ENCODE assay signal across 8 mouse cellular contexts in genomic region chr8:34484551-34485335, GRCm38 (mm10).
A peak's percentile ranks its signal among the peaks of the same experiment; 100 is the strongest.
DNase-seq lines count a peak whose midpoint lies in the region; ATAC-seq and TF ChIP-seq lines count a peak whose summit lies in the region.

No protein-coding gene starts in this region.

- whole genome bisulfite sequencing in kidney, postnatal 0 days, result 61% methylated on average over 6 of the region's 6 CpGs
- WGBS in stomach, embryonic 16.5 days, result 60% methylated on average over 6 of the region's 6 CpGs

- peak; percentile 90 for TF ChIP-seq RAD21 in CH12.LX (IDR thresholded peaks at IDR 0.05; ENCODE audit: low read depth, low read length)

- no peaks in the 10 kb centered on the region for H3K9me3 ChIP-seq in CH12.LX (replicated peaks; ENCODE audit: low read length)
- no peaks in the 10 kb centered on the region for H3K9me3 ChIP-seq in kidney, postnatal 0 days (replicated peaks; ENCODE audit: low read length)
- no peaks in the 10 kb centered on the region for H3K9me3 ChIP-seq in stomach, embryonic 16.5 days (replicated peaks; ENCODE audit: control insufficient read depth, low read length)

- no peak for ATAC-seq in kidney, postnatal 0 days (replicated peaks; ENCODE audit: low FRiP score, low read depth)
- peak; percentile 62; the same call in 1 of the 2 replicates for ATAC-seq in stomach, embryonic 16.5 days (ENCODE audit: insufficient read depth, low FRiP score)

- TF ChIP-seq CTCF in CH12.LX (conservative IDR thresholded peaks at IDR 0.05 in 1 of 2, IDR thresholded peaks at IDR 0.05 in 1 of 2; ENCODE audit: low read depth in 2 of 2, low read length in 2 of 2), result peak; percentile 51 to 90
- TF ChIP-seq CTCF in kidney, postnatal 0 days (IDR thresholded peaks at IDR 0.05; ENCODE audit: low read depth), result peak; percentile 84

- no peaks in the 10 kb centered on the region for H3K27me3 ChIP-seq in CH12.LX (replicated peaks)
- no peaks in the 10 kb centered on the region for H3K27me3 ChIP-seq in kidney, postnatal 0 days (ENCODE audit: insufficient read depth, low read length)
- H3K27me3 ChIP-seq in stomach, embryonic 16.5 days (ENCODE audit: control insufficient read depth, insufficient read depth, low read length), result no peaks in the 10 kb centered on the region

- TF ChIP-seq EP300 in CH12.LX (IDR thresholded peaks at IDR 0.05; ENCODE audit: low read length), result no peak

- H3K4me2 ChIP-seq in CH12.LX (ENCODE audit: insufficient read depth, low read depth, poor library complexity, severe bottlenecking), result no peak overlapping the region
- no peak overlapping the region for H3K4me2 ChIP-seq in kidney, postnatal 0 days (ENCODE audit: low read length)
- H3K4me2 ChIP-seq in stomach, embryonic 16.5 days (ENCODE audit: low read depth, low read length), result no peak overlapping the region

- in situ Hi-C loops in CH12.LX (cut with MboI; ENCODE audit: low pct_ligation_motif_present, low pct_unique_long_range_greater_than_20kb, low sequenced_read_pairs), result loop anchor here (5.0 to 10.0 kb wide), 3 partner anchors 243 to 333 kb away; no protein-coding TSS in a partner anchor

- H3K9ac ChIP-seq in CH12.LX (ENCODE audit: insufficient read depth, low read depth), result no peak overlapping the region
- H3K9ac ChIP-seq in kidney, postnatal 0 days (ENCODE audit: low read depth, low read length), result no peak overlapping the region
- H3K9ac ChIP-seq in stomach, embryonic 16.5 days (ENCODE audit: low read length), result no peak overlapping the region

- H3K79me2 ChIP-seq in CH12.LX (replicated peaks; ENCODE audit: control insufficient read depth, extremely low read depth, insufficient read depth, poor library complexity, severe bottlenecking), result no peaks in the 10 kb centered on the region

- intact Hi-C loops in heart, postnatal 25 days (cut with DNase I), result loop anchor here (1.0 to 10.0 kb wide), 2 partner anchors 270 to 332 kb away; no protein-coding TSS in a partner anchor

- dilution Hi-C loops in CH12.LX (cut with MboI; ENCODE audit: extremely low pct_ligation_motif_present, extremely low pct_unique_long_range_greater_than_20kb, low sequenced_read_pairs), result no loop called here

- TF ChIP-seq POLR2A in CH12.LX (IDR thresholded peaks at IDR 0.05; ENCODE audit: low read depth, low read length), result no peak

- H3K4me1 ChIP-seq in CH12.LX (ENCODE audit: control insufficient read depth in 1 of 2, insufficient read depth in 2 of 2), result 0 out of 4 replicates have a peak, but pooled peaks cover 0 to 3% of the 10 kb centered on the region in 2 experiments
- no peaks in the 10 kb centered on the region for H3K4me1 ChIP-seq in kidney, postnatal 0 days (replicated peaks; ENCODE audit: insufficient read depth, low read length)
- no peaks in the 10 kb centered on the region for H3K4me1 ChIP-seq in stomach, embryonic 16.5 days (ENCODE audit: control insufficient read depth, insufficient read depth, low read length)

- peak; percentile 47 to 82 for DNase-seq in heart, adult 18-20 months
- no peak for DNase-seq in heart, postnatal 25 days (ENCODE audit: low spot score)
- peak; percentile 77 for DNase-seq in CH12.LX (ENCODE audit: extremely low read depth)
- peak; percentile 34 for DNase-seq in cerebellum, adult 11 months
- DNase-seq in heart, adult 8-10 months (ENCODE audit: low spot score), result peak; percentile 66
- peak; percentile 93 for DNase-seq in kidney, postnatal 0 days (ENCODE audit: low spot score)
- DNase-seq in lung, postnatal 10 days, result peak; percentile 83

- no peak overlapping the region for H3K4me3 ChIP-seq in CH12.LX (replicated peaks in 1 of 3; ENCODE audit: low read depth in 2 of 3, low read length in 2 of 3, poor library complexity in 1 of 3)
- H3K4me3 ChIP-seq in kidney, postnatal 0 days (replicated peaks; ENCODE audit: low read depth, low read length), result no peak overlapping the region
- no peak overlapping the region for H3K4me3 ChIP-seq in stomach, embryonic 16.5 days (replicated peaks; ENCODE audit: low read length)

- H3K27ac ChIP-seq in CH12.LX (ENCODE audit: insufficient read depth, low read depth), result no peak overlapping the region
- H3K27ac ChIP-seq in kidney, postnatal 0 days, result no peak overlapping the region
- H3K27ac ChIP-seq in stomach, embryonic 16.5 days (ENCODE audit: low read length), result no peak overlapping the region

- no peaks in the 10 kb centered on the region for H3K36me3 ChIP-seq in CH12.LX (replicated peaks in 1 of 2; ENCODE audit: control insufficient read depth in 1 of 2, insufficient read depth in 1 of 2, low read length in 1 of 2)
- H3K36me3 ChIP-seq in kidney, postnatal 0 days (ENCODE audit: insufficient read depth, low read length), result no peaks in the 10 kb centered on the region
- no peaks in the 10 kb centered on the region for H3K36me3 ChIP-seq in stomach, embryonic 16.5 days (ENCODE audit: control insufficient read depth, insufficient read depth, low read length)

TF ChIP-seq in CH12.LX, 34 proteins besides CTCF, POLR2A, EP300 and RAD21:
- TF ChIP-seq SMC3 (IDR thresholded peaks at IDR 0.05; ENCODE audit: low read depth, low read length) (peak; percentile 97), ZKSCAN1 (IDR thresholded peaks at IDR 0.05; ENCODE audit: borderline replicate concordance, low read depth, low read length) (no peak), ZC3H11A (IDR thresholded peaks at IDR 0.05; ENCODE audit: low read depth, low read length) (peak; percentile 97)
